Mouse (Mus musculus) embryonic facial prominence, embryonic 12.5 days (tissue): Measurements from ENCODE around the gene Mctp2. TPM values are rescaled to one million over a fixed set of nuclear protein-coding genes. Genes with fewer than 3 reads are reported as not detected.
A peak's percentile ranks its signal among the peaks of the same experiment; 100 is the strongest.

Experiments
- ATAC-seq: fragments of 200-750 bp; cut with Nextera tagmentation; 2 replicates; pipeline ENCODE4 v1.8.0; 2017; ENCODE audit not compliant: insufficient number of reproducible peaks, insufficient read depth, low FRiP score, low TSS enrichment
- H3K27ac ChIP-seq: fragments of 300-500 bp; sonication (generic); 2 replicates; pipeline ENCODE4 v1.5.1; 2016; ENCODE audit warnings: mild to moderate bottlenecking
- H3K27me3 ChIP-seq: fragments of 300-500 bp; sonication (generic); 2 replicates; pipeline ENCODE4 v1.6.1; 2016; ENCODE audit warnings: mild to moderate bottlenecking, moderate library complexity
- H3K36me3 ChIP-seq: fragments of 300-500 bp; sonication (generic); 2 replicates; pipeline ENCODE4 v1.6.1; 2016; ENCODE audit warnings: mild to moderate bottlenecking
- H3K4me1 ChIP-seq: fragments of 300-500 bp; sonication (generic); 2 replicates; pipeline ENCODE4 v1.6.1; 2016
- H3K4me2 ChIP-seq: fragments of 300-500 bp; sonication (generic); replicated peaks from 2 replicates; pipeline ENCODE4 v1.6.1; 2016; ENCODE audit warnings: mild to moderate bottlenecking, moderate library complexity
- H3K4me3 ChIP-seq: fragments of 300-500 bp; sonication (generic); 2 replicates; pipeline ENCODE4 v1.5.1; 2016; ENCODE audit warnings: mild to moderate bottlenecking
- H3K9ac ChIP-seq: fragments of 300-500 bp; sonication (generic); 2 replicates; pipeline ENCODE4 v1.6.1; 2016; ENCODE audit warnings: mild to moderate bottlenecking, moderate library complexity
- H3K9me3 ChIP-seq: fragments of 300-500 bp; sonication (generic); 2 replicates; pipeline ENCODE4 v1.6.1; 2016; ENCODE audit warnings: mild to moderate bottlenecking, moderate library complexity
- WGBS: fragments of 180-500 bp; shearing (Covaris S2); methylation state at CpG from one replicate; pipeline ENCODE4 v1.1.7; 2016; 5-methylcytosine and 5-hydroxymethylcytosine counted together
- polyA plus RNA-seq: library from polyadenylated mRNA; unstranded; fragments of >200 nt; fragmentation: Nextera tagmentation; extraction: Ambion mirVana; gene quantifications from 2 replicates; pipeline ENCODE4 v1.2.1, GENCODE M21; 2016

Mctp2 gene
- 1.0 and 1.1 TPM in 2 replicates for polyA plus RNA-seq

DNA sequence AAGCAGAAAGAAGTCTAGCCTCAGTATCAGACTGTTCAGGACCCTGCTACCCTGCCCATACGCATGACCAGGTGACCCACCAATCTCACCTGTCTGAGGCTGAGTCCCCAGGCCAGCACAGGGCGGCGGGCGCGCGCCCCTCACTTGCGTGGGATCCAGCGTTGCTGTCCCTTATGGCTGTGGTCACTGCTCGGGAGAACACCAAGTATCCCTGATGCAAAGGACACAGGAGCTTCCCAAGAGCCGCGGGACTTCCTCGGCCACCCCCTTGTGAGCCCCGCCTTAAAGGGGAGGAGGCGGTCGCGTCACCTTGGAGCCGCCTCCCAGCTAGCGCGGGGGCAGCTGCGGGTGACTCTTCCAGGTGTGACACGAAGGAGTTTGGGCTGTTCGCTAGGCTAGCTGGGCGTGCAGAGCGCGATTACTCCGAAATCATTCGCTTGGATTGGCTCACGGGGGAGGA is at the start of gene Mctp2:
Gene Mctp2, minus strand, starts transcription at position 227 of the 460 bp plus-strand sequence.
- peak within 1 kb of the TSS; percentile 99 for H3K4me2 ChIP-seq
- H3K9ac ChIP-seq, result peak within 1 kb of the TSS; percentile 50
- ATAC-seq, result peak; percentile 88
- WGBS, result under 1% methylated on average over 28 of the region's 28 CpGs
- H3K27ac ChIP-seq, result no peak within 1 kb of the TSS
- no peaks in the 10 kb centered on the region for H3K4me1 ChIP-seq
- no peaks in the 10 kb centered on the region for H3K36me3 ChIP-seq
- H3K9me3 ChIP-seq, result no peaks in the 10 kb centered on the region
- H3K27me3 ChIP-seq, result peaks cover 12% of the 10 kb centered on the region; the same call in 1 of the 2 replicates
- H3K4me3 ChIP-seq, result peak within 1 kb of the TSS; percentile 61

DNA sequence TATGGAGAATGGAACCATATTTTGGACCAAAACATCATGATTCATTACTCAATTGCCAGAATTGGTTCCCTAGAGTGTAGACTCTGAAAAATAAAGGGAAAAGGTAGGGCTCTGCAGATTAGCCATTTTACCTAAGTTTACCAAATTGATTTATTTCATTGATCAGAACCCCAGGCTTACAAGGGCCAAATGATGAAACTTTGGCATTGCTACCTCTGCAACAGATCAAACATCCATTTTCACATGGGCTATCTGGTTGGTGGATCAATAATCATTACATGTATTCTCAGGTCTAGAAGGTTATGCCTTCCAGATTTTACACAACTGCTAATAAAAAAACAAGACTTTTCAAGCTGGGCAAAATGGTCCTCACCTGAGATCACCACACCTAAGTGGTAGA is 39.5 kb upstream of the Mctp2 start:
- Histone ChIP-seq H3K4me1 (no peaks in the 10 kb centered on the region), H3K36me3 (no peaks in the 10 kb centered on the region), H3K27me3 (no peaks in the 10 kb centered on the region), H3K9me3 (no peaks in the 10 kb centered on the region), H3K4me2 (no peak overlapping the region), H3K27ac (no peak overlapping the region), H3K4me3 (no peak overlapping the region), H3K9ac (no peak overlapping the region)
- ATAC-seq, result no peak

DNA sequence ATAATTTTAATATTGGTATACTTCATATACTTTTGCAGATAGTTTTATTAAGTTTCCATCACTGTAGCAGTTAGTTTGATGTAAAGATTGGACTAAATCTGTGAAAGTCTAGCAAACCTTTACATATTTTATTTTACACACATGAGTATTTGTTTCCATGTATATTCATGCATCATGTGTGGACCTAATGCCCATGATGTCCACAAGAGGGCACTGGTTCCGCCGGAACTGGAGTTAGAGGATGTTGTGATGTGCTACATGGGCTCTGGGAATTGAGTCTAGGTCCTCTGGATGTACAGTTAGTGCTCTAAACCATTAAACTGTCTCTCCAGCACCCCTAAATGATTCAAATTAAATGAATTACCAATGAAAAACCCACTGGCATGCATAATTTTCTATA is 37.3 kb upstream of the Mctp2 start:
- no peaks in the 10 kb centered on the region for H3K4me1 ChIP-seq
- H3K27ac ChIP-seq, result no peak overlapping the region
- no peak overlapping the region for H3K4me3 ChIP-seq
- 72% methylated on average over 2 of the region's 2 CpGs for WGBS
- ATAC-seq, result no peak
- H3K27me3 ChIP-seq, result no peaks in the 10 kb centered on the region
- no peak overlapping the region for H3K9ac ChIP-seq
- no peak overlapping the region for H3K4me2 ChIP-seq
- no peaks in the 10 kb centered on the region for H3K36me3 ChIP-seq
- no peaks in the 10 kb centered on the region for H3K9me3 ChIP-seq

GRCm38 (mm10) chr7:72342822-72343221 is 36.4 kb upstream of the Mctp2 start:
- 66% methylated on average over 2 of the region's 2 CpGs for WGBS
- Histone ChIP-seq H3K27ac (no peak overlapping the region), H3K9me3 (no peaks in the 10 kb centered on the region), H3K36me3 (no peaks in the 10 kb centered on the region), H3K4me3 (no peak overlapping the region), H3K27me3 (no peaks in the 10 kb centered on the region), H3K9ac (no peak overlapping the region), H3K4me2 (no peak overlapping the region), H3K4me1 (no peaks in the 10 kb centered on the region)
- ATAC-seq, result no peak

DNA sequence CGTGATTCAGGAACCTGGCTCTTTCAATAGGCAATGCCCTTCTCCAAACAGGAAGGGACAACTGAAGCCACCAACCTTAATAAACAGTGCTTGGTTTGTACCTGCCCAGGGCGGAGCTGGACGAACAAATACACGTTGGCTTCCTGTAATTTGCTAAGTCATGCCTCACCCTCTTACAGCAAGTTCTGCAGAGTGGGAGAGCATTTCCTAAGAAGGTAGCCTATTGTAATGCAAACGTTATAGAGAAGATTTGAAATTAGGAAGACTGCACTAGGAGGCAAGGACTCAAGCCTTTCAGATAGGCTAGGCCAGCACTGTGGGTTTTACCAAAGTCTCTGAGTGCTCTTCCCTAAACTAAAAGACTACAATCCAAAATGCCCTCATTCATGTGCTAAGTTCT is 19.6 kb upstream of the Mctp2 start:
- Histone ChIP-seq H3K9me3 (no peaks in the 10 kb centered on the region), H3K4me3 (no peak overlapping the region), H3K9ac (no peak overlapping the region), H3K27me3 (no peaks in the 10 kb centered on the region), H3K27ac (no peak overlapping the region), H3K36me3 (no peaks in the 10 kb centered on the region), H3K4me2 (no peak overlapping the region), H3K4me1 (no peaks in the 10 kb centered on the region)
- WGBS, result 69% methylated on average over 5 of the region's 5 CpGs
- ATAC-seq, result no peak

GRCm38 (mm10) chr7:72320906-72321305 is 14.5 kb upstream of the Mctp2 start:
- Histone ChIP-seq H3K9me3 (no peaks in the 10 kb centered on the region), H3K27ac (no peak overlapping the region), H3K36me3 (no peaks in the 10 kb centered on the region), H3K4me3 (no peak overlapping the region), H3K4me2 (no peak overlapping the region), H3K27me3 (no peaks in the 10 kb centered on the region), H3K9ac (no peak overlapping the region), H3K4me1 (no peaks in the 10 kb centered on the region)
- WGBS, result 80% methylated on average over 4 of the region's 4 CpGs
- no peak for ATAC-seq

DNA sequence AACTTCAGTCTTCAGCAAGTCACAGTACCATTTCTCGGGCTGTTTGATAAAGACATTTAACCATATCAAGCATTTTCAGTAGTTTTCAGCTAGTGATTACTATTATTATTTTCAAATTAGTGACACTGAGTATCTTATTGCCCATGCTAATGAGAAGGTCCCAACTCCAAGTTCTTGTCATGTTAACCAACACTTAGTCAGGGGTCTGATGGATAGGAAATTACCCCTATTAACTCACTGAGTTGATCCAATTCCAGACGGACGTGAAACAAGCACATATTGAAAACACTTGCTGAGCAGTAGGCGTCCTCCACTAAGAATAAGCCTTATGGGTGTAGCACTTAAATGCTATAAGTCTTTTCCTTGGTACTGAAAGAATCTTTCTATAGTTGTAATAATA is 14.0 kb upstream of the Mctp2 start:
- 59% methylated on average over 4 of the region's 4 CpGs for WGBS
- no peaks in the 10 kb centered on the region for H3K36me3 ChIP-seq
- ATAC-seq, result no peak
- H3K9me3 ChIP-seq, result no peaks in the 10 kb centered on the region
- H3K27ac ChIP-seq, result no peak overlapping the region
- H3K4me2 ChIP-seq, result no peak overlapping the region
- H3K4me3 ChIP-seq, result no peak overlapping the region
- no peak overlapping the region for H3K9ac ChIP-seq
- no peaks in the 10 kb centered on the region for H3K4me1 ChIP-seq
- no peaks in the 10 kb centered on the region for H3K27me3 ChIP-seq

DNA sequence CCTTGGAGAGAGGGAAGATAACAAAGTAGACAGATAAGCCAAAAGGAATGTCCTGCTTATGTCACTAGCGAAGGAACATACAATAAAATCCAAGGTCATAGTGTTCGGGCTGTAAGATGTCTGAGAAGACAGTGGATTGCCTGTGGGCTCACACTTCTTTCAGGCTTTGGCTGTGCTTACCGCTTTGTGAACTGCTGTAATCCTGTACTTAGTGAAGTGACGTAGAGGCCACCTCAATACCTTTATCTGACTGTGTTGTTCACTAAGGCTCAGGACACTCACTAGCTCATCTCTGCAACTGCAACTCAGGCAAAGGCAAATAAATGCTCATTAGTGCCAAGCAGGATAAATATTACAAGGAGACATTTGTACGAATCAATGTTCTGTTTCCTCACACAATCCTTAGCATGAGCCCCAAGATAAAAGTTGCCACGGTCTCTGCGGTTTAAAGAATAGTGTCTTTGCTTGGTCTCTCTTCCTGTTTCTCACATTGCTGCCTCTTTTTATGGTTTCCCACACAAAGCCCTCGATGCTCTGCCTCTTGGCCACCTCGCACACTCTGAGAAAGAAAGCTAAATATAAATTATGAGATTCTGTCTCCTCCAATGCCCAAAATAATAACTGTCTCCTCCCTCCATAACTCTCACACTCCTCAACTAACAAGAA is 8.1 kb upstream of the Mctp2 start:
- ATAC-seq, result no peak
- Histone ChIP-seq H3K4me3 (no peak overlapping the region), H3K27ac (no peak overlapping the region), H3K9me3 (no peaks in the 10 kb centered on the region), H3K36me3 (no peaks in the 10 kb centered on the region), H3K4me2 (no peak overlapping the region), H3K9ac (no peak overlapping the region), H3K27me3 (no peaks in the 10 kb centered on the region), H3K4me1 (no peaks in the 10 kb centered on the region)
- 87% methylated on average over 9 of the region's 9 CpGs for WGBS

DNA sequence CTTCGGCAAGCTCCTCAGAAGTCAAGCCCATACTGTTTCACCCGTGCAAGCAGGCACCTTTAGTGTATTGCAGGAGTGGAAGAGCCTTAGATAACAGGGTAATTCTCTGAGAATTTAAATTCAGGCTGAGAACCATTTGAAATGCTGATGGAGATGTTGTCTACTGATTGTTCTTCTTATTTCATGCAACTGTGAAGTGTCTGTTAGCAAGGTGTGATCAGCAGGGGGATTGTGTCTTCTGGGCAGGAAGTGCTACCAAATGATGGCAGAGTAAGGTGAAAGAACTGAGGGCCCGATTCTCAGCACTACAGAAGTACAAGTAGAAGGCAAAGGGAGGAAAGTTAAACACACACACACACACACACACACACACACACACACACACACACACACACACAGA is 7.5 kb upstream of the Mctp2 start:
- no peak for ATAC-seq
- WGBS, result 78% methylated on average over 3 of the region's 3 CpGs
- Histone ChIP-seq H3K4me1 (no peaks in the 10 kb centered on the region), H3K27ac (no peak overlapping the region), H3K9me3 (no peaks in the 10 kb centered on the region), H3K27me3 (no peaks in the 10 kb centered on the region), H3K4me3 (no peak overlapping the region), H3K36me3 (no peaks in the 10 kb centered on the region), H3K9ac (no peak overlapping the region), H3K4me2 (no peak overlapping the region)

DNA sequence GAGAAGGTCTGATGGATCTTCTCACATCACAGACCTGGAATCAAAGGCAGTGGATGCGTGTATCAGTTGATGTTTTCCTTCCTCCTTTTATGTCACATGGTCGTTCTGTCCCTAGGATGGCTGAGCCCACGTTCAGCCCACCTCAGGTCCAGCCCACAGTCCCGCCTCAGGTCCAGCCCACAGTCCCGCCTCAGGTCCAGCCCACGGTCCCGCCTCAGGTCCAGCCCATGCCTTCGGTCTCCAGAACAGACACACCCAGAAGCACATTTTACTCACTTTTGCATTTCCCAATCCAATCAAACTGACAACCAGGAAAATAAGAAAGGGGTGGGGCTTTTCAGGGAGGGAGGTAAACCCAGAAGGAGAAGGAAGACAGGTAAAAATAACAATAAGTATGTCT is 5.2 kb upstream of the Mctp2 start:
- Histone ChIP-seq H3K27ac (no peak overlapping the region), H3K4me1 (no peaks in the 10 kb centered on the region), H3K9ac (no peak overlapping the region), H3K4me2 (no peak overlapping the region), H3K27me3 (peaks cover 6% of the 10 kb centered on the region; the same call in 1 of the 2 replicates), H3K4me3 (no peak overlapping the region), H3K9me3 (no peaks in the 10 kb centered on the region), H3K36me3 (no peaks in the 10 kb centered on the region)
- ATAC-seq, result no peak
- 57% methylated on average over 8 of the region's 8 CpGs for whole genome bisulfite sequencing

GRCm38 (mm10) chr7:72308078-72308477 is 1.7 kb upstream of the Mctp2 start:
- Histone ChIP-seq H3K36me3 (no peaks in the 10 kb centered on the region), H3K27ac (no peak overlapping the region), H3K9me3 (no peaks in the 10 kb centered on the region), H3K4me3 (no peak overlapping the region), H3K27me3 (peaks cover 12% of the 10 kb centered on the region; the same call in 1 of the 2 replicates), H3K4me1 (no peaks in the 10 kb centered on the region), H3K9ac (no peak overlapping the region), H3K4me2 (no peak overlapping the region)
- ATAC-seq, result no peak
- 75% methylated on average over 5 of the region's 5 CpGs for WGBS

DNA sequence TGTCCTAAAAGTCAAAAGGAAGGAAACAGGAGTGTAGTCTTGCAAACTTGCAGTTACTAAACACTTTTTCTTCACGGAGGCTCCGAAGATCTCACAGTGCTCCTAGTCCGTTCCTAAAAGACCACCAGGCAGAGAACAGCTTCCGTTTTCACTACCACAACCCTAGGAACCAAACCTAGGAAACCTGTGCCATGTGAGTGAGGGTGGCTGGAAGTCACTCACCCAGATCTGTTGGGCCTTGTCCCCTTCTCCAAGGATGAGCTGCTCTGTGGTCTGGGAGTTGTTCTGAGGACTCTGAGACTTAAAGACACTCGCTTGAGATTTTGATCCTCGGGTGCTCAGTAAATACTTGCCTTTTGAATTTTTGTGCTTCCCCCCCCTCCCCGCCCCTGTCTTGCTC is 439 bp upstream of the Mctp2 start:
- 6% methylated on average over 6 of the region's 7 CpGs for WGBS
- H3K27me3 ChIP-seq, result peaks cover 12% of the 10 kb centered on the region; the same call in 1 of the 2 replicates
- peak overlapping the region; percentile 50 for H3K9ac ChIP-seq
- H3K27ac ChIP-seq, result no peak overlapping the region
- H3K4me2 ChIP-seq, result peak overlapping the region; percentile 99
- H3K4me3 ChIP-seq, result peak overlapping the region; percentile 61
- no peaks in the 10 kb centered on the region for H3K36me3 ChIP-seq
- no peaks in the 10 kb centered on the region for H3K4me1 ChIP-seq
- H3K9me3 ChIP-seq, result no peaks in the 10 kb centered on the region
- no peak for ATAC-seq
